Mouse (Mus musculus) left cerebral cortex, adult 8-10 months (tissue): Measurements from ENCODE around the gene Atp5e. TPM values are rescaled to one million over a fixed set of nuclear protein-coding genes. Genes with fewer than 3 reads are reported as not detected.

ENCODE experiments used
- DNase-seq, 2 experiments: peaks; one replicate each; pipeline ENCODE4 v3.0.0; 2022; ENCODE audit warnings: low spot score in 2 of 2
- total RNA-seq, 4 experiments: library from RNA; stranded (reverse); gene quantifications; 2 replicates each; pipeline ENCODE4 v1.2.4; 2022

The Atp5e gene
- 100 to 1,000 TPM; 263 to 320 (median 287) TPM for total RNA-seq

DNA sequence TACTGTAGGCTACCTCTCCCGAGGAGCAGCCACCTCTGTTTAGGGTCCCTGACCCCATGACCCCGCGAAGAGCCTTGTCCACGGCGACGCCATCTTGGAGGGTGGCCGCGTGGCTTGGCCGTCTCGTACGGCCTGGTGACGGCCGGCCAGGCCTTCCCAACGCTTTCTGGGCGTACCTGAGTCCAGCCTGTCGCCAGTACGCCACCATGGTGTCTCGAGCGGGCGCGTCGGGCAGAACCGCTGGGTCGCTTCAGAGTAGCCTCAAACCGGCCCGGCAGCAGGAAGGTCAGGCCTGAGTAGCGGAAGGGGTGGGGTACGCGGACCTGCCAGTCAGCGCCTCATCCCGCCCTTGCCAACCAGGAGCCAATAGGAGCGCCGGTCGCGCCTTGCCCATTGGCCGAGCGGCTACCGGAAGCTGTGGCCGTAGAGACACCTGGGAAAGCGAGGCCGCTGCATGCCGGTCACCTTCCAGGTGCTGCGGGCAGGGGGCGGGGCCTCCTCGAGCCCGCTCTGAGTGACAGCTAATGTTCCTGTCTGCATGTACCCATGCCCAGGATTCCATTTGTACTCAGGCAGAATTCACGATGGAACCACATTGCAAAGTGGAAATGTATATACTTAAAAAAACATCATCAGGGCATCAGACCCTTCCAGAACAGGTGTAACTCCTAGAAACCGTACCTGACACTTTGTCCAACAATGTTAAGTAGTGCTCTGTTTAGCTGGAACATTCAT, at the start of gene Atp5e:
Gene Atp5e (minus strand): TSS at position 317 of the 735 bp plus-strand sequence.
- DNase-seq = peak; percentile 92 to 97

DNA sequence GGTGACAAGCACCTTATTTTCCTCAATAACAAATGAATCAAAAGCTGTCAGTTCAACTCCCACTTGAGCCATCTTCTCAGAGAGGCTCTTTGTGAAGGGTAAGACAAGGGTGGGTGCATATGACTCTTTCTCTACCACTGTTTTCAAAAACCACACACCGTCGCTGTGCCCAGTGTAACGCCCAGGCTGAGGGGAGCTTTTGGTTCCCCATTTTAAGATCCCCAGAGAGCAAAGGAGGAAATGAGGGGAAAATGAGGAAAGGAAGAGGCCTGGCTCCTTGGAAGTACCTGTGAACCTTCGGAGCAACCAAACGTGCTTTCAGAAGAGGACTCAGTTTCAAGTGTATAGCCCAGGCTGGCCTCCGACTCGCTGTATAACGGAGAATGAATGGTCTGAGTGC, 45.9 kb upstream of the Atp5e start:
- no peak for DNase-seq

GRCm38 (mm10) chr2:174507998-174508397, 44.1 kb upstream of the Atp5e start:
- no peak for DNase-seq

DNA sequence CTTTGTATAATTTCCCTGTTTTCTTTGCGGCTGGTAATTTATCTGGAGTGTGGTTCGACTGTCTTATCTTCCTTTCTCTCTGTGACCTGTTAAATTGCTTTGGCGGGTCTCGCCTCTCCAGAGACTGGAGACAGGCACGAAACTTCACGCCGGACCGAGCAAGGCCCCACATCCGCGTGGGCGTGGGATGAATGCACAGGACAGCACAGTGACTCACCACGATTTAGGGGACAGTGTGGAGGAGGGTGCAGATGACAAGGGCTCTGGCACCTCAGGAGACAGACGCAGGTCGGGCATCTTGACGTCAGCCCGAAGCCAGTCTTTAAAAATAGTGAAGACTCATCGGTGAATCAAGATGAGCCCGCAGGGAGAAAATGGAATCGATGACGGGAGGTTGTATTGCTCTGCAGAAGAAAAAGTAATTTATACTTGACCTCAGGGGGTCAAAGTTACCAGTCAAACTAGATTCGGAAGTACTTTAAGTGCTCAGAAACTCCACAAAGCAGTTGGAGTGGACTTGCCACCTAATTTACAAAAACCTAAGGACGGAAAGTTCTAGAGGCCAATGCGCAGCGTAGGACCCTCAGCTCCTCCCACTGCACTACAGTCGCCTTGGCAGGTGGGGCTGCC, 39.0 kb upstream of the Atp5e start:
- DNase-seq = peak; percentile 2 to 16

GRCm38 (mm10) chr2:174502321-174502720, 38.4 kb upstream of the Atp5e start:
- DNase-seq = no peak

DNA sequence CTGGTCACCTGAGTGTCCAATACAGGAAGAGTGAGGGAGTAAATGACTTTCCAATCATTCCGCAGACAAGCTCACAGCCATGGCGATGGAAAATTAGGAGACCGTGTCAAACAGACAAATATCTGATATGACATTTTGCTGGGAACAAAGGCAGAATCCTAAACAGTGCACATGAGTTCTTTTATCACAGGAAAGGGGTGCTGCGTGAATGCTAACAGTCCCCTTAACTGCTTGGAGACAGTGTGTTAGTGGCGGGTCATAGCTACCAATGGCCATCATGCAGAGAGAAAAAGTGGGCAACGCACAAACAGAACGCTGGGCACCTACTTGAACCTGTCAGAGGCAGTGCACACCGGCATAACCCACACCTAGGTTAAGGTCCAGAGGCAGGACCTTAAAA, 37.6 kb upstream of the Atp5e start:
- DNase-seq = no peak

DNA sequence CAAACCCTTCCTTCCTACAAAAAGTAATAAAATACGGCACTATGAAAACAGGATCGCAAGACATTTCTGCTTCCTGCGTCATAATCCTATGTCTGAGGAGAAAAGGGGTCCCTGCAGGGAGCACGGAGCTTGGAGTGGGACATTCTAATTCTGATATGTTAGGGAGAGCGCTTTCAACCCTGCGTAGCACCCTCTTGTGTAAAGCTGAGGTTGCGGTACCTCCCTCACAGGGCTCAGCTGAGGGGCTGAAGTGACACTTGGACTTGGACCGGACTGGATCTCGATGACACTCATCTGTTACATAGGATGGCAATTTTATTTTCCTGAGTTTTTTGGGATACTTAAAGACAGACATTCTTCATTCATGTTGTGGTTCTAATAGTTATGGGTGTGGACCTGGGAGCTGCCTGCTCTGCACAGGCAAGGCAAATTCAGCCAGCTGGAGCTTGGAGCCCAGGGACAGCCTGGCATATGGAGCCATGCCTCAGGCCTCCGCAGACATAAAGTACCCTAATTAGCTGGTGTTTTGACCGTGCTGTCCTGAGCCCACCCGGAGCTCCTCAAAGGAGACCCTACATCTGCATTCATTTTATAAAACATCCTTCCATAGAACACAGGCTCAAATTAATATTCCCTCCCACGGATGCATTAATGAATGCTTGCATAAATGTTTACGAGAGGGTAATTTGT, 37.1 kb upstream of the Atp5e start:
- DNase-seq = no peak

- peak in 1 of 2 experiments; percentile 9 for DNase-seq
Measured at GRCm38 (mm10) chr2:174492858-174493257, 29.0 kb upstream of the Atp5e start.

GRCm38 (mm10) chr2:174487005-174487404, 23.1 kb upstream of the Atp5e start:
- DNase-seq = no peak

DNA sequence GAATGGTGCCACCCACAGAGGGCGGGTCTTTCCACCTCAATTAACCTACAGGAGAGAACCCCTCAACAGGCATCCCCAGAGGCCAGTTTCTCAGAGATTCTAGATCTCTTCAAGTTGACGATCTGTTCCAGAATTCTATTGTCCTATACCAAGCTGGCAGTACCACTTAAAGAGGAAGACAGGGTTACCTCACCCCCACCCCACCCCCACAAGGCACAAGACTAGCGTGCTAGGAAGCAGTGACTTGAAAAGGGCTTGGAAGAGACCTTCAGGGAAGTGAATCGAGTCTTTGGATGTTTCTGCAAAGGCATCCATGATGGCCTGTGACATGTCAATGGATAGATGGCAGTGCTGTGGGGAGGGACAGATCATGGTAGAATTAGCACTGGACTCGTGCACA, 14.8 kb upstream of the Atp5e start:
- no peak for DNase-seq

GRCm38 (mm10) chr2:174477543-174478319, 13.8 kb upstream of the Atp5e start:
- no peak for DNase-seq

DNA sequence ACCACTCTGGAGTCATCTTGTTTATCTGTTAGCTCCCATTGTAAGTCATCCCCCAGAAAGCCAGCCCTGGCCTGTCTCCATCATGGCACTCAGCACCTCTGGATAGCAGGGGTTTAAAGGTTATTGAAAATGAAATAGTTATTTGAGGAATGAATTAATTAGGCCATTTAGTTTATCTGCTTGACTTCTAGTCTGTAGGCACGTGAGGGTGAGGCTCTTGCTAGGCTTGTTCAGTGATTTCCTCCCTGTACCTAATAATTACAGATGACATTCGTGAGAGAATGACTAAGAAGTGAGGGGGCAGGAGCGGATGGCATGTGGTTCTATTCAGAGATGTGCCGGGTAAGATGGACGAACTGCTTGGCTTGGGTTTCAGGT, 9.6 kb upstream of the Atp5e start:
- no peak for DNase-seq

GRCm38 (mm10) chr2:174472818-174473549, 9.1 kb upstream of the Atp5e start, which contains the start of gene Prelid3b:
Gene Prelid3b, minus strand, starts transcription at chr2:174473081.
- peak; percentile 94 to 99 for DNase-seq

GRCm38 (mm10) chr2:174472407-174472806, 8.5 kb upstream of the Atp5e start:
- DNase-seq = no peak

DNA sequence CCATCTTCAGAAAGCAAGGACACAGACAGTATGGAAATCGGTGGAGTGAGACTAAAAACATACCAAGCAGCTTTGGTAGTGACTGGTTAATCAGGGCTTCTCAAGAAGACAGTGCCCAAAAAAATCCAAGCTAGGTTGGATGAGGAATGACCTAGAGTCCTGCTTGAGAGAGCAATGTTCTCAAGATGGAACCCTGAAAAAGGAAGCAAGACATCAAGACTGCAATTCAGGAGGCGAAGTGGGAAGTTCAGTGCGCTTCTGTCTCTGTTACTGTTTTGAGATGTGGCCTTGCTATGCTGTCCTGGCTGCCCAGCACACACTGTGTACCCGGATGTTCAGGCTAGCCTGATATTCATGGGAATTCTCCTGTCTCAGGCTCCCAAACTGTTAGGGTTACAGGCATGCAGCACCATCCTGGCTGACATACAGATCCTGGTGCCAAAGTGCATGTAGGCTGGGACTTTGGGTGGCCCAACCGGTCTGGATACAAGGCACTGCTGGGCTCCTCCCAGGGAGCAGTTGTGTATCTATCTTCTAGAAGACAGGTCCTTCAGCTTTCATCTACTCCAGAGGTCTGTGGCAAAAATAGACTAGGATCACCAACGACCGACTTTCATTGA, 7.0 kb upstream of the Atp5e start:
- no peak for DNase-seq

DNA sequence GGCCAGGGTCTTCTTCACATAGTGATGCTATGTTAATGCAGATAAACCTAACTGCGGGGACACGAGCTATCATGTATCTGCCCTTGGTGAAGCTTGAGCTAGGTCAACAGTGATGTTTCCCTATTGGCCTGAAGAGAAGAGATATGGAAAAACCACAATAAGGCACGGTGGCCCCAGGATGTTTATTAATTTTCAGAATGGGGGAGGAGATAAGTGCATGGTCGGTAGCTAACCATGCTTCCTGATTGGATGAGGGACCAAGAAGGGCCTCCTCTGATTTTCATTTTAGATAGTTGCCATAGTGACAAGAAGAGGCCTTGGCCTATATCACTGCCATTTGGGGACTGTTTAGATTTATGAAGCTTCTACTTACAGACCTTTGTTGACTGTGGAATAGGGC, 6.4 kb upstream of the Atp5e start:
- DNase-seq = no peak

DNA sequence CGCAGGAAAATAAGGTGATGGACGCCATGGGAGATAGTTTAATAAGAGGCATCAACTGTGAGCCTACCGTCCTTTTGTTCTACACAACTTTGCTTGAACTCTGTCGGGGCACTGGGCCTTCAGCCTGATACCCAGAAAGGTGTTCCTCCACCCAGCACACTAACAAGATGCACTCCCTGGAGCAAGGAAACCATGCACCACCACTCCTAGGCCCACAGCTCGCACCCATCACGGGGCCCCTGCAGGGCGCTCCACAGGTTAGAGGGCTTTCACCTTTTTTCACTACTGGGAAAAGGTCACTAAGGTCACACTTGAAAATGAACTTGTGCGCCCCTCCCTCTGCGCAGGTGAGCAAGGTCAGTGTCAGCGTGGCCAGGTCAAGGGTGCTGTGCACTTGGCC, 535 bp downstream of the Atp5e start:
- peak; percentile 7 to 16 for DNase-seq

DNA sequence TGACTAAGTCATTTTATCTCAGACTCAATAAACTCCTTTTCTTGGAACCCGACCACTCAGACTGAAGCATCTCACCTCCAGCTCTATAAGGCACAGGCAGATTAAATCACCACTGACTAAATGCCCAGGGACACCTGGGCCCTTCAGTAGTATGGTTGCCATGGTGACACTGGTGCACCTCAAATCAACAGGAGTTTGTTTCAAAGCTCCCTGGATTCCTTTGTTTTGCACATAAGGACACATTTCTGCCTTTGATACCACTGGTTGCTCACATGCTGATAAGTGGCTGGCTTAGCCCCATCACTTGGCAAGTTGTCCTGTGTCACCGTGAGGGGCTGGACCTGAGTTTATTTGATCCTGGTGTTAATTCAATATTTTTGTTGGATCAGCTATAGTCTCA, 4.5 kb downstream of the Atp5e start:
- DNase-seq = no peak

DNA sequence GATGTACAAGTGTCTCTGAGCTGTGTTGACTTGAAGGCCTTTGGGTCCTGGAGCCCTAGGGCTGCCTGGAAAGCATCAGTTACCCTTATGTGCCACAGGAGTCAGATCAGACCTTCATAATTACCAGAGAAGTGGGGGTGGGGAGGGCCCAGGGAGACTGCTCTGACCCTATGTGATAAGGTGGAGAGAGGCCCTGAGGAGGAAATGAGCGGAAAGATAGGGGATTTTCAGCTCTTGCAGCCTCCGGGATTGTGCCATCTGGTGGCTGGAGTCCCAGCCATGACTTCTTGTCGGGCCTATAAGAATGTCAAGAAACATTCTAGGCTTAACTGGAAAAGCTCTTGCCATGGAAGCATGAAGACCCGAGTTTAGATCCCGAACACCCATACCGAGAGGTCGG, 10.2 kb downstream of the Atp5e start:
- no peak for DNase-seq

DNA sequence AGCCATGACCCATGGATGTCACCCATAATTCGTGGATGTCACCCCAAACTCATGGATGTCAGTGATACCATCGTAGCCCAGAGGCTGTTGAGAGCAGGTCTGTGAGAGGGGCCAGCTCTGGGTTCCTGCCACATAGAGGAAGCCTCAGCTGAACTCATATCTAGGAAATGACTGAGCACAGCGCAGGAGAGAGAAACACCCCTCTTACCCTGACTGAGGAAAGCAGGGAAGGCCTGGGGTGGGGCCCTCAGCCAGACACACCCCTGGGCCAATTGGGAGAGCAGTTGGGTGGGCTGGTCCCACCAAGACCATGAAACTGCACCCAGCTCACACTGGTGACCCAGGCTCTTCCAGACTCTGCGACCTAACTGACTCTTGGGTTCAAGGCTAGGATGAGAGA, 13.6 kb downstream of the Atp5e start, which contains the start of gene Tubb1:
Gene Tubb1 (plus strand): TSS at position 343 of the 400 bp plus-strand sequence.
- no peak for DNase-seq
